Mouse (Mus musculus) gastrocnemius, adult 18-20 months (tissue): ENCODE data around the gene Prelid3b. TPM values are rescaled to one million over a fixed set of nuclear protein-coding genes. Genes with fewer than 3 reads are reported as not detected.

ENCODE experiments used
- DNase-seq: peaks from one replicate; pipeline ENCODE4 v3.0.0; 2021; ENCODE audit warnings: low spot score
- total RNA-seq, 2 experiments: library from RNA; stranded (reverse); gene quantifications; 2 replicates each; pipeline ENCODE4 v1.2.3; 2021

The Prelid3b gene
- total RNA-seq, 2 experiments from 2014 or later = 37.8 to 47.2 TPM

- DNase-seq = peak; percentile 97
Observed at GRCm38 (mm10) chr2:174463789-174464523, 8.9 kb downstream of the Prelid3b start, which contains the start of gene Atp5e. Gene Atp5e (minus strand): TSS chr2:174464105.

DNA sequence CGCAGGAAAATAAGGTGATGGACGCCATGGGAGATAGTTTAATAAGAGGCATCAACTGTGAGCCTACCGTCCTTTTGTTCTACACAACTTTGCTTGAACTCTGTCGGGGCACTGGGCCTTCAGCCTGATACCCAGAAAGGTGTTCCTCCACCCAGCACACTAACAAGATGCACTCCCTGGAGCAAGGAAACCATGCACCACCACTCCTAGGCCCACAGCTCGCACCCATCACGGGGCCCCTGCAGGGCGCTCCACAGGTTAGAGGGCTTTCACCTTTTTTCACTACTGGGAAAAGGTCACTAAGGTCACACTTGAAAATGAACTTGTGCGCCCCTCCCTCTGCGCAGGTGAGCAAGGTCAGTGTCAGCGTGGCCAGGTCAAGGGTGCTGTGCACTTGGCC is 9.5 kb downstream of the Prelid3b start:
- DNase-seq = no peak

GRCm38 (mm10) chr2:174459365-174459764 is 13.5 kb downstream of the Prelid3b start:
- no peak for DNase-seq

GRCm38 (mm10) chr2:174453681-174454080 is 19.2 kb downstream of the Prelid3b start:
- no peak for DNase-seq

GRCm38 (mm10) chr2:174450353-174450752 is 22.5 kb downstream of the Prelid3b start, which contains the start of gene Tubb1:
Gene Tubb1 (plus strand): TSS chr2:174450695.
- no peak for DNase-seq

DNA sequence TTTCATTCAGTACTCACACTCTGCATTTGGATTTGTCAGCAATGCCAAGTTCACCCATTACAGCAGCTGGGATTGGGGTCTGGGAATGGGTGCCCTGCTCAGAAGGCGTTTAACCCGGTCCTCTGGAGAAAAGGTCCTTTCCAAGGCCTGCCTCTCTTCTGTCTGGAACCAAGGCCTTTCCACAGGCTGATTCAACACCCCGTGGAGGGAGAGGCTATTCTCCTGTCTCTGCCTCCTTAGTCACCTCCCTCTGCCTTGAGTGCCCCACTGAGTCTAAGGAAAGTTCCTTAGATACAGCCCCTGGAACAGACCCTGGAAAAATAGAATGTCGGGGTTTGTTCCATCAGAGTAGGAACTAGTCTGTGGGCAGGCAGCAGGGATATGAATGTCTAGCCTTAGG is 24.5 kb downstream of the Prelid3b start:
- DNase-seq = no peak

GRCm38 (mm10) chr2:174446905-174447304 is 26.0 kb downstream of the Prelid3b start:
- DNase-seq = no peak

DNA sequence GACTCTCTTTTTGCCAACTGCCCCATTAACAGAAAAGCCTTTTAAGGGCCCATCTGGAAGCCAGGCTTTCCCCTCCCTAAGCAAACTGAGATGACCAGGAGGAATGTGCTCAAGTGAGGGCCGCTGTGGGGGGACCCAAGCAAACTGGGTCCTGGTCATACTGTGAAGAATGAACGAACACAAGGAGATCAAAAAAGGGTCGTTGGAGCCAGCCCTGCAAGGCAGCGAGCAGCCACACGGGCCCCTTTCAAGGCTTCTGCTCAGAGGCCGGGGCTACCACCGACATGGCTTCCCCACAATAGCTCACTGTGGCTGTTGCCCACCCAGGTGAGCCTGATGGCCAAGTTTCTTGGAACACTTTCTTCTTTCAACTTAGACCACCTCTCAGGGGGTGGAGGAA is 26.4 kb downstream of the Prelid3b start:
- DNase-seq = no peak

- DNase-seq = no peak
Observed at GRCm38 (mm10) chr2:174445018-174445417, 27.9 kb downstream of the Prelid3b start.

DNA sequence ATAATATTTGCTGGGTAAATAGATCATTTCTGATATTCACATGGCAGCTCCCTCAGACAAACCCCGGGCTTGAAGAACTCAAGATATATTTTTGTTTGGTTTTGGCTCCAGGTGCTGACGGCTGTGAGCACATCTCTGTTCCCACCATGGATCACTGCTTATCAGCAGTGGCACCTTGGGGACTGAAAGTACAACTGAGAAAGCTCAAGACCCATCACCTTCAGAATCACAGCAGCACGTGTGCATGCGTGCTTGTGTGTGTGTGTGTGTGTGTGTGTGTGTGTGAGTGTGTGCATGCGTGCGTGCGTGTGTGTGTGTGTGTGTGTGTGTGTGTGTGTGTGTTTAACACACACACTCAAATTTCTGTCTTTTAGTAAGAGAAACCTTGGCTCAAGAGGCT is 28.5 kb downstream of the Prelid3b start:
- DNase-seq = no peak

DNA sequence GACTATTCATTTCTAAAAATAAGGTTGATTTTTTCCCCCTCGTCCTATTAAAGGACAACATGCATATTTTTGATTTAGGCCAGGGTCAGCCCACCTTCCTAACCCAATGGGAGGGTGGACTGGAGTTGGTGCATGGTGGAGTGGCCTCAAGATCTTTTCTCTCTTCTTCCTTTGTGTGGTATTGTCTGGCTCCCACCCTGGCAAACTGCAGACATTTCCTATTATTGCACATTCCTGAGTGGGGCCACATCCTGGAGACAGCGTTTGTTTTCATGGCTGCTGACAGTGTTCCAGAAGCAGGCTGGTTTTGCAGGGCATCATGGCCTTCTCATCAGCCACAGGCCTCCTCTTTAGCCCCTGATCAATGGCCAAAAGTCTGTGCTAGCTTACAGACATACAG is 29.8 kb downstream of the Prelid3b start:
- DNase-seq = no peak

- peak; percentile 34 for DNase-seq
Observed at GRCm38 (mm10) chr2:174442460-174442859, 30.4 kb downstream of the Prelid3b start.

DNA sequence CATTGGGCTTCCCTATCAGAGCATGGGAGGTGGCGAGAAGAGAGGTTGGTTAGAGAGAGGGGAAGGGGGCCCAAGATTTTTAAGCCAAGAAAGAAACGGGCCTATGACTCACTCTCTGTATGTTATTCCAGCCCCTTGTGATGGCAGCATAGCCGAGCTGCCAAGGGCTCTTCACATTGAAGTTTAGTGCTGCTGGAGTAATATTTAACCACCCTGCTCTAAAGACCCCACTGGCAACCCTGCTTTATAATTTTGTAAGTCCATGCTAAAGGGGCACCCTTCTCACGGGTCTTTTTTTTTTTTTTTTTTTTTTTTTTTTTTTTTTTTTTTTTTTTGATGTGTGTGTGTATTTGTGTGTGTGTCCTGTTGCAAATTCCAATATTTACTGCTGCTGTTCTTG is 31.0 kb downstream of the Prelid3b start:
- no peak for DNase-seq

DNA sequence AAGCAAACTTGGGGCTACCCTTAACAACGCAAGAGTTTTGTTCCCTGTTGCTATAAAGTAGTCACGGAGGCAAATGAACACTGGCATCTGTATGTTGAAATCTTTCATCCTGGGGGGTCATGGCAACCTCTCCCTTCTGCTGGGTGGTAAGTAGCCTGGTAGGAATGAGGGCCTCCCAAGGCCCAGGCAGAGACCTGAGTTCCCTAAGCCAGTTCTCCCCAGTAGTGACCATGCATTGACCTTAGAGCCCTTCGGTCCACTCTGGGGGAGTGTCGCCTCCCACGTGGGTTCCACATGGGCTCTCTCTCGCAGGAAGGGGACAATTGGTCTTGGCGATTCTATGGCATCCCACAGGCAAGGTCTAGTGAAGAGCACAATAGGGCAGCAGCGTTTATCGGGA is 32.9 kb downstream of the Prelid3b start:
- no peak for DNase-seq

DNA sequence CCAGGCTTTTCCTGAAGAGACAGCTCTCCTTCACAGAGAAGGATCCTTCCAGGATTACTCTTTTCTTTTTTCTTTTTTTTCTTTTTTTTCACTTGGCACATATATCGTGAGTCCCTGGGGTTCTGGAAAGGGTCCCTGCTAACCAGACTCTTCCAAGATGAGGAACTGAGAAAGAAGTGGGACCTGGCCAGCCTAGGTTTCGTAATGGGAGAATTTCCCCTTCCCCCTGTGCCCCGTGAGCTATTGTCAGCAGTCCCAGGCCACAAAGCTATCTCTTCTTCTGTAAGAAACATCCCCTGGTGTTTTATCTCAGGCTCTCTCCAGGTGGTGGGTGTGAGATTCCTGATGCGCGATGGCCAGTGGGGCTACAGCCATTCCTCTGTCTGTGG is 33.4 kb downstream of the Prelid3b start:
- DNase-seq = no peak

DNA sequence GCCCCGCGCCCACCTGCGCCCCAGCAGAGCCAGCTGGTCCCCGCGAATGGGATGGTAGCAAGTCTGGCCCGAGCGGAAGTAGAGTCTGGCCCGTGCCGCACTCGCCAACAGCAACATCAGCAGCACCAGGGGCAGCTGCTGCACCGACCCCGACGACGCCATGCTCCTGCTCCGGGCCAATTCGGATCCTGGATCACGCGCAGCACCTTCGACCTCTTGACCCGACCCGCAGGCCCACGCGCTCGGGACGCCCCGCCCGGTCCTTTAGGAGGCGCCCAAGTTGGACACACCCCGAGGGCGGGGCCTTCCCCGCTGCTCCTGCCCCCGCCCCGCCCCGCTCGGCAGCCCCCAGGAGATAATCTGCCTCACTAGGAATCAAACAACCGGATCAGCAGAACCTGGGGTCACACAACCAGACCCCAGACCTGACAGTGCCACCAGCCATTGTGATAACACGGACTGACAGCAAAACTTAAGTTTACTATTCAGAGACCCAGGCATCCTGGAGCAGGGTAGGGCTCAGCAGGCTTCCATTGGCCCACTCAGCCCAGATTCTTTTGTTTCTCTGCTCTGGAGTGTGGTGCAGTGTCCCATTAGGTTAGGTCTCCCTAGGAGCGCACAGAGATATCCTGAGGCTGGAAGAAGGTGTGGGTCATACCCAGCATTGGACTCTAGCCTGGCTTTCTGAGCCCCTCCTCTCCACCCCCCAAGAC is 34.0 kb downstream of the Prelid3b start, which contains the start of gene Ctsz:
TSS of gene Ctsz (minus strand) at position 303 of the 713 bp plus-strand sequence.
- DNase-seq = peak; percentile 76

DNA sequence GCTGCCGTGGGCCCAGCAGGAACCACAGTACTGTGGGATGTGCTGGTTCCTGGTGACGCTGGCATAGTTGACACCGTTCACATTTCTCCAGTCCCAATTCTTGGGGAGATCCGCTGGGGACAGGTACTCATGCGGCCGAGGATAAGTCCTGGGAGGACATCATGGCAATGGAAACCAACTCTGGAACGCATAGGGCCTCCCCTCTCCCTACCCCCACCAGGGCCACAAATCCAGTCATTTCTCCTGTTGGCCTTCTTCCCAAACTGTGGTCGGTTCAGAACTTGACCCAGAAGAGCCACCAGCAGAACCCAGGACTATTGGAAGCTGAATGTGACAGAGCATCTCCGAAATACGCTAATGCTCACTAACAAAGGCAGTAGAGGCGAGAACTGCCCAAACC is 34.7 kb downstream of the Prelid3b start:
- DNase-seq = peak; percentile 13

DNA sequence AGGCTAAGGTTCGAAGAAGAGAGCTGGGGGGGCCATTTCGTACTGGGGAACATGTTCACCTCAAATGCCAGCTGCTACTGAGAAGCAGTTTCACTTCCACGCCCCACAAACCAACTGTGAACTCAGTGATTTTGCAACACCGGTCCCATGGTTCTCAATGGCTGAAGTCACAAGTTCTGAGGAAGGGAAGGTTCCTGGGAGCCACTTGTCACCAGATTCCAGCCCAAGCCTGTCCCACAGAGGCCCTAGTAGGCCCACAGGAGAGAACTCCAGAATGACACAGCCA is 35.2 kb downstream of the Prelid3b start:
- peak; percentile 27 for DNase-seq

GRCm38 (mm10) chr2:174436916-174437696 is 35.8 kb downstream of the Prelid3b start:
- DNase-seq = no peak

DNA sequence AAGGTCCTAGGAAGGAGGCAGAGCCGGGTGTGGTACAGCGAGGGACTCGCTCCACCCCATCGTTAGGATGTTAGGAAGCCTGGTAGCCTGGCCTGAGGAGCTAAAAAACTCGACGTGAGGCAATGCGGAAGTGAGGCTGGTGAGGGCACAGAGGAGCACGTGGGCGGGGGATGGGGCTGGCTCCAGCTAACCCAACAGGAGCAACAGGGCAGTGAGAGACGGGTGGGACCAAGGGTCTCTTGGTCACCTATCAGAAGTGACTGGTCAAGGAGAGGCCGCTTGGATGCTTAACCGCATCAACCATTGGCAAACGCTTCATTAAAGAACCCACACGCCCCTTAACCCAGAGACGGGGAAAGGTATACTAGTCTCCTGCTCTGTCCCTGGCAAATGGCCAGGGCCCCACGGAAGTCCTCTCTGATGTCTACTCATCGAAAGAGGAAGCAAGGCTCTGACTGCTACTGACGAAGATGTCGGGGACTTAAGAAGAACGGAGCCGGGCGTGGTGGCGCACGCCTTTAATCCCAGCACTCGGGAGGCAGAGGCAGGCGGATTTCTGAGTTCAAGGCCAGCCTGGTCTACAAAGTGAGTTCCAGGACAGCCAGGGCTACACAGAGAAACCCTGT is 36.7 kb downstream of the Prelid3b start:
- DNase-seq = no peak

DNA sequence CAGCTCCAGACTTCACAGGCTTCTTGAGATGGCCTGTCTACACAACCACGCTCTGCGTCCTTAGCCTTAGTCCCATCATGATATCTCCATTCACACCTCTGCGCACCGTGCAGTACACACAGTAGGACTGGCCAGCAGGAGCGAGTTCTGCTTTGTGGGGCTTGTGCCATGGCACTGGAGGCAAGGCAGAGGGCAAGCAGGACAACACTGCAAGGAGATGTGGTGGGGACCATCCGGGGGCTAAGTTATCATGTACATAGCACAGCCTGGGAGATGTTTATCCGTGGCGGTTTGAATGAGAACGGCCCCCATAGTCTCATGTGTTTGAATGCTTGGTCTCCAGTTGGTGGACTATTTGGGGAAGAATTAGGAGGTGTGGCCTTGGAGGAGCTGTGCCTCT is 37.9 kb downstream of the Prelid3b start:
- no peak for DNase-seq
